Mouse (Mus musculus) olfactory bulb, adult 2 months (tissue): ENCODE measurements around the gene Galnt18.

Experiments used
- CTCF ChIP-seq: fragments of 200-500 bp; IDR thresholded peaks from 2 replicates; pipeline ENCODE4 v1.5.1; 2012; ENCODE audit warnings: low read depth, mild to moderate bottlenecking, low read length, moderate library complexity; ENCODE audit not compliant: insufficient read depth
- POLR2A ChIP-seq: fragments of 200-500 bp; IDR thresholded peaks from 2 replicates; pipeline ENCODE4 v1.6.1; 2012; ENCODE audit warnings: mild to moderate bottlenecking, low read depth, low read length, moderate library complexity; ENCODE audit not compliant: insufficient read depth

DNA sequence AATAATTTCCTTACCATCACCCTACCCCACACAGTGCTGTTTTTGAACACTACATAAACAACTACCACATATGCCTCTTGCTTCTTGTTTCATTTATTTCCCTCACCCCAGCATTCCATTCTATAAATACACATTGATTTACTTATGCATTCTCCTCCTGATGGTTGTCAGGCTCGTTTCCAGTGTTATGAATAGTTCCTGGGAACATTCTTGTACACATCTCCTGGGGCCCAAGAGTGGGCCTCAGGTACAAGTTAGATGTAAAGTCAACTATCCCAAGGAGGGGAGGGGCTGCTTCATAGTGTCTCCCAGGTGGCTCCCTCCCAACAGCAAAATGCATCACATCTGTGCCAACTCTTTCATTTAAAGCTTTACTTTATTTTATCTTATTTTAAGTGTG is 251.3 kb downstream of the Galnt18 start:
- TF ChIP-seq CTCF (no peak), POLR2A (no peak)
